Comparison of ENCODE assay signal across 8 mouse cellular contexts in genomic region chr4:139250043-139250442, GRCm38 (mm10). TPM values are rescaled to one million over a fixed set of nuclear protein-coding genes. Genes with fewer than 3 reads are reported as not detected.
DNase-seq lines count a peak whose midpoint lies in the region; ATAC-seq and TF ChIP-seq lines count a peak whose summit lies in the region.
"Had no signal": no experiment of that assay in that cellular context is flagged by ENCODE, and none has a peak within 500 bp of the region (broad histone marks: within the 10 kb centered on the region; RNA-seq: fewer than 3 reads in every experiment).

No protein-coding gene starts in this region.

- peak overlapping the region; percentile 35; the same call in 1 of the 2 replicates for H3K9ac ChIP-seq in kidney, embryonic 16.5 days (replicated peaks; ENCODE audit: low read length)
- no peak overlapping the region for H3K9ac ChIP-seq in limb, embryonic 14.5 days (ENCODE audit: low read depth, low read length, severe bottlenecking)
- 0 out of 2 replicates have a peak overlapping the region, but pooled peaks have one; percentile 13 for H3K9ac ChIP-seq in stomach, embryonic 16.5 days (ENCODE audit: low read length)
- H3K9ac ChIP-seq in liver, embryonic 11.5 days (ENCODE audit: low read depth, low read length): no peak overlapping the region
- H3K9ac ChIP-seq: neural tube, embryonic 12.5 days had no signal

- no peaks in the 10 kb centered on the region for H3K9me3 ChIP-seq in kidney, embryonic 16.5 days (ENCODE audit: low read length)
- no peaks in the 10 kb centered on the region for H3K9me3 ChIP-seq in limb, embryonic 14.5 days (ENCODE audit: control insufficient read depth, low read length)
- H3K9me3 ChIP-seq in stomach, embryonic 16.5 days (replicated peaks; ENCODE audit: control insufficient read depth, low read length): no peaks in the 10 kb centered on the region
- no peaks in the 10 kb centered on the region for H3K9me3 ChIP-seq in liver, embryonic 11.5 days (ENCODE audit: control insufficient read depth, low read length)
- H3K9me3 ChIP-seq in midbrain, embryonic 10.5 days (replicated peaks): no peaks in the 10 kb centered on the region
- H3K9me3 ChIP-seq: neural tube, embryonic 12.5 days had no signal

- no peak for TF ChIP-seq POLR2A in embryonic fibroblast, embryonic 13.5 days (IDR thresholded peaks at IDR 0.05; ENCODE audit: low read depth, low read length)
- TF ChIP-seq POLR2A in limb, embryonic 14.5 days (IDR thresholded peaks at IDR 0.05; ENCODE audit: borderline replicate concordance, extremely low read depth, insufficient read depth, insufficient read length): no peak

- H3K4me1 ChIP-seq in kidney, embryonic 16.5 days (ENCODE audit: insufficient read depth, low read length): peaks cover 71% of the 10 kb centered on the region
- H3K4me1 ChIP-seq in embryonic fibroblast, embryonic 13.5 days (ENCODE audit: control insufficient read depth, insufficient read depth, low read length): peaks cover 52% of the 10 kb centered on the region
- peaks cover 90% of the 10 kb centered on the region for H3K4me1 ChIP-seq in limb, embryonic 14.5 days (ENCODE audit: control insufficient read depth, insufficient read depth, low read length)
- H3K4me1 ChIP-seq in stomach, embryonic 16.5 days (ENCODE audit: control insufficient read depth, insufficient read depth, low read length): peaks cover 36% of the 10 kb centered on the region
- H3K4me1 ChIP-seq in liver, embryonic 11.5 days (replicated peaks; ENCODE audit: control insufficient read depth, insufficient read depth, low read length): peaks cover 27% of the 10 kb centered on the region
- peaks cover 57% of the 10 kb centered on the region for H3K4me1 ChIP-seq in midbrain, embryonic 10.5 days

- no peaks in the 10 kb centered on the region for H3K27me3 ChIP-seq in kidney, embryonic 16.5 days (ENCODE audit: insufficient read depth, low read length)
- H3K27me3 ChIP-seq in limb, embryonic 14.5 days (ENCODE audit: control insufficient read depth, insufficient read depth, low read length): no peaks in the 10 kb centered on the region
- H3K27me3 ChIP-seq in stomach, embryonic 16.5 days (ENCODE audit: control insufficient read depth, insufficient read depth, low read length): no peaks in the 10 kb centered on the region
- no peaks in the 10 kb centered on the region for H3K27me3 ChIP-seq in liver, embryonic 11.5 days (replicated peaks; ENCODE audit: control insufficient read depth, insufficient read depth, low read length)
- no peaks in the 10 kb centered on the region for H3K27me3 ChIP-seq in midbrain, embryonic 10.5 days (ENCODE audit: low read depth, poor library complexity, severe bottlenecking)
- H3K27me3 ChIP-seq: neural tube, embryonic 12.5 days had no signal

- H3K27ac ChIP-seq in kidney, embryonic 16.5 days (ENCODE audit: low read length): peak overlapping the region; percentile 56; the same call in 1 of the 2 replicates
- peak overlapping the region; percentile 57 for H3K27ac ChIP-seq in embryonic fibroblast, embryonic 13.5 days (ENCODE audit: insufficient read depth, low read length)
- H3K27ac ChIP-seq in limb, embryonic 14.5 days (replicated peaks; ENCODE audit: low read depth, low read length): peak overlapping the region; percentile 79
- H3K27ac ChIP-seq in stomach, embryonic 16.5 days (ENCODE audit: low read length): peak overlapping the region; percentile 86
- no peak overlapping the region for H3K27ac ChIP-seq in liver, embryonic 11.5 days (ENCODE audit: low read depth, low read length)
- H3K27ac ChIP-seq in midbrain, embryonic 10.5 days (replicated peaks): no peak overlapping the region
- H3K27ac ChIP-seq: neural tube, embryonic 12.5 days had no signal

- H3K36me3 ChIP-seq in kidney, embryonic 16.5 days (ENCODE audit: insufficient read depth, low read length): no peaks in the 10 kb centered on the region
- H3K36me3 ChIP-seq in limb, embryonic 14.5 days (ENCODE audit: control insufficient read depth, insufficient read depth, low read length): peaks cover 4% of the 10 kb centered on the region
- no peaks in the 10 kb centered on the region for H3K36me3 ChIP-seq in stomach, embryonic 16.5 days (ENCODE audit: control insufficient read depth, insufficient read depth, low read length)
- H3K36me3 ChIP-seq in liver, embryonic 11.5 days (ENCODE audit: control insufficient read depth, insufficient read depth, low read length): 0 out of 2 replicates have a peak, but pooled peaks cover 5% of the 10 kb centered on the region
- H3K36me3 ChIP-seq in midbrain, embryonic 10.5 days: peaks cover 15% of the 10 kb centered on the region
- H3K36me3 ChIP-seq: neural tube, embryonic 12.5 days had no signal

- no peak for ATAC-seq in kidney, embryonic 16.5 days (ENCODE audit: low FRiP score, low TSS enrichment)
- ATAC-seq in limb, embryonic 14.5 days (ENCODE audit: low FRiP score, low read depth): no peak
- 0 out of 2 replicates have a peak, but pooled peaks have one; percentile 8 for ATAC-seq in stomach, embryonic 16.5 days (ENCODE audit: insufficient read depth, low FRiP score)
- no peak for ATAC-seq in liver, embryonic 11.5 days (replicated peaks; ENCODE audit: low FRiP score)

- no peak overlapping the region for H3K4me2 ChIP-seq in kidney, embryonic 16.5 days (replicated peaks; ENCODE audit: low read depth, low read length)
- H3K4me2 ChIP-seq in limb, embryonic 14.5 days (replicated peaks; ENCODE audit: low read depth, low read length, severe bottlenecking): no peak overlapping the region
- 0 out of 2 replicates have a peak overlapping the region, but pooled peaks have one; percentile 1 for H3K4me2 ChIP-seq in stomach, embryonic 16.5 days (ENCODE audit: low read depth, low read length)
- H3K4me2 ChIP-seq in liver, embryonic 11.5 days: no peak overlapping the region
- H3K4me2 ChIP-seq: neural tube, embryonic 12.5 days had no signal

- no peak overlapping the region for H3K4me3 ChIP-seq in kidney, embryonic 16.5 days (ENCODE audit: low read length)
- no peak overlapping the region for H3K4me3 ChIP-seq in embryonic fibroblast, embryonic 13.5 days (ENCODE audit: insufficient read depth, low read length)
- no peak overlapping the region for H3K4me3 ChIP-seq in limb, embryonic 14.5 days (replicated peaks; ENCODE audit: low read length)
- no peak overlapping the region for H3K4me3 ChIP-seq in stomach, embryonic 16.5 days (replicated peaks; ENCODE audit: low read length)
- H3K4me3 ChIP-seq in liver, embryonic 11.5 days (ENCODE audit: low read depth, low read length): no peak overlapping the region
- no peak overlapping the region for H3K4me3 ChIP-seq in midbrain, embryonic 10.5 days
- H3K4me3 ChIP-seq: neural tube, embryonic 12.5 days had no signal

- 19% methylated on average over 5 of the region's 5 CpGs for WGBS in kidney, embryonic 16.5 days
- WGBS in limb, embryonic 14.5 days: 25% methylated on average over 5 of the region's 5 CpGs
- 30% methylated on average over 5 of the region's 5 CpGs for WGBS in stomach, embryonic 16.5 days
- WGBS in liver, embryonic 11.5 days: 65% methylated on average over 5 of the region's 5 CpGs
- 74% methylated on average over 5 of the region's 5 CpGs for WGBS in midbrain, embryonic 10.5 days

- DNase-seq in kidney, adult 8-10 months: no peak
- DNase-seq in limb, embryonic 14.5 days (ENCODE audit: low spot score): peak; percentile 34
- DNase-seq in liver, embryonic 11.5 days (ENCODE audit: low spot score): no peak
- DNase-seq in midbrain, embryonic 10.5 days (ENCODE audit: low spot score): no peak

- no peak for TF ChIP-seq CTCF in embryonic fibroblast, embryonic 13.5 days (IDR thresholded peaks at IDR 0.05; ENCODE audit: borderline replicate concordance, insufficient read depth, low read length)

RNA-seq across cellular contexts. Expression of gene Capzb, which starts 57.3 kb away (rescaled TPM):
- 405 and 415 TPM in 2 replicates for polyA plus RNA-seq in kidney, embryonic 16.5 days (2015; fragmentation: Nextera tagmentation; extraction: Ambion mirVana)
- polyA plus RNA-seq in embryonic fibroblast, embryonic 13.5 days (2011; ENCODE audit: insufficient read length, low read depth, missing spikeins): 355 and 440 TPM in 2 replicates
- 177 and 198 TPM in 2 replicates for polyA plus RNA-seq in limb, embryonic 14.5 days (2012; rRNA removed)
- 284 TPM in 2 replicates for polyA plus RNA-seq in limb, embryonic 14.5 days (2014; fragmentation: Nextera tagmentation; extraction: Ambion mirVana)
- polyA plus RNA-seq in stomach, embryonic 16.5 days (2015; fragmentation: Nextera tagmentation; extraction: Ambion mirVana): 421 and 434 TPM in 2 replicates
- polyA plus RNA-seq in liver, embryonic 11.5 days (2014; fragmentation: Nextera tagmentation; extraction: Ambion mirVana): 250 and 257 TPM in 2 replicates
- 330 and 349 TPM in 2 replicates for polyA plus RNA-seq in midbrain, embryonic 10.5 days (2016; fragmentation: Nextera tagmentation; extraction: Ambion mirVana)

Comparison
In these comparisons a context has a peak if more than half of its experiments do, and no peak if none do; other contexts are left out.
1. H3K27ac ChIP-seq: peak in kidney, embryonic 16.5 days (single experiment), embryonic fibroblast, embryonic 13.5 days (single experiment), limb, embryonic 14.5 days (single experiment) and stomach, embryonic 16.5 days (single experiment); none in liver, embryonic 11.5 days (single experiment) and midbrain, embryonic 10.5 days (single experiment).
2. H3K9ac ChIP-seq: peak in kidney, embryonic 16.5 days (single experiment) and stomach, embryonic 16.5 days (single experiment); none in limb, embryonic 14.5 days (single experiment) and liver, embryonic 11.5 days (single experiment).